Mouse (Mus musculus) embryonic fibroblast, embryonic 13.5 days (primary cell): ENCODE measurements around the gene Anp32a. TPM values are rescaled to one million over a fixed set of nuclear protein-coding genes. Genes with fewer than 3 reads are reported as not detected.

ENCODE experiments used
- H3K27ac ChIP-seq: 2 replicates; pipeline ENCODE4 v1.5.1; 2012; ENCODE audit warnings: low read length, control low read depth, inconsistent platforms; ENCODE audit not compliant: insufficient read depth
- H3K4me1 ChIP-seq: 2 replicates; pipeline ENCODE4 v1.6.1; 2011; ENCODE audit warnings: low read length; ENCODE audit not compliant: control insufficient read depth, insufficient read depth
- H3K4me3 ChIP-seq: 2 replicates; pipeline ENCODE4 v1.5.1; 2011; ENCODE audit warnings: mild to moderate bottlenecking, control low read depth, low read length; ENCODE audit not compliant: insufficient read depth
- CTCF ChIP-seq: IDR thresholded peaks from 2 replicates; pipeline ENCODE4 v1.5.1; 2011; ENCODE audit warnings: mild to moderate bottlenecking, control low read depth, low read length, moderate library complexity, borderline replicate concordance; ENCODE audit not compliant: insufficient read depth
- POLR2A ChIP-seq: IDR thresholded peaks from 2 replicates; pipeline ENCODE4 v1.6.1; 2011; ENCODE audit warnings: low read depth, mild to moderate bottlenecking, control low read depth, low read length, moderate library complexity
- polyA plus RNA-seq: library from polyadenylated mRNA; stranded (reverse); fragments of >200 nt; gene quantifications from 2 replicates; pipeline ENCODE4 v1.2.4, GENCODE M21; 2011; ENCODE audit warnings: low read depth; ENCODE audit not compliant: missing spikeins, insufficient read length

Anp32a gene
- polyA plus RNA-seq, 1 experiment: 487 TPM

GRCm38 (mm10) chr9:62355763-62356162 is 14.7 kb downstream of the Anp32a start:
- 0 out of 2 replicates have a peak, but pooled peaks cover 7% of the 10 kb centered on the region for H3K4me1 ChIP-seq
- TF ChIP-seq POLR2A (no peak), CTCF (no peak)
- H3K27ac ChIP-seq: no peak overlapping the region
- H3K4me3 ChIP-seq: no peak overlapping the region

- Histone ChIP-seq H3K27ac (no peak overlapping the region), H3K4me1 (0 out of 2 replicates have a peak, but pooled peaks cover 7% of the 10 kb centered on the region), H3K4me3 (no peak overlapping the region)
- TF ChIP-seq POLR2A: no peak
These were observed 16.5 kb downstream of the Anp32a start for GRCm38 (mm10) chr9:62357593-62357992.

- TF ChIP-seq CTCF (no peak), POLR2A (no peak)
- H3K4me3 ChIP-seq: no peak overlapping the region
- no peak overlapping the region for H3K27ac ChIP-seq
- H3K4me1 ChIP-seq: peaks cover 7% of the 10 kb centered on the region; the same call in 1 of the 2 replicates
These were observed 17.8 kb downstream of the Anp32a start for GRCm38 (mm10) chr9:62358851-62359250.

GRCm38 (mm10) chr9:62360889-62361288 is 19.8 kb downstream of the Anp32a start:
- Histone ChIP-seq H3K4me1 (peaks cover 10% of the 10 kb centered on the region), H3K27ac (no peak overlapping the region), H3K4me3 (no peak overlapping the region)
- no peak for TF ChIP-seq POLR2A

GRCm38 (mm10) chr9:62362835-62363385 is 21.8 kb downstream of the Anp32a start:
- no peak for TF ChIP-seq CTCF
- no peak for TF ChIP-seq POLR2A
- Histone ChIP-seq H3K4me1 (peaks cover 14% of the 10 kb centered on the region), H3K27ac (0 out of 2 replicates have a peak overlapping the region, but pooled peaks have one; percentile 2), H3K4me3 (no peak overlapping the region)

- TF ChIP-seq CTCF: no peak
- 0 out of 2 replicates have a peak, but pooled peaks have one; percentile 41 for TF ChIP-seq POLR2A
- H3K4me1 ChIP-seq: peaks cover 14% of the 10 kb centered on the region
- H3K27ac ChIP-seq: peak overlapping the region; percentile 32; the same call in 1 of the 2 replicates
- peak overlapping the region; percentile 6; the same call in 1 of the 2 replicates for H3K4me3 ChIP-seq
These were observed 22.5 kb downstream of the Anp32a start for GRCm38 (mm10) chr9:62363619-62364018.

GRCm38 (mm10) chr9:62364216-62364615 is 23.1 kb downstream of the Anp32a start:
- H3K4me1 ChIP-seq: peaks cover 15% of the 10 kb centered on the region

GRCm38 (mm10) chr9:62364831-62365230 is 23.7 kb downstream of the Anp32a start:
- TF ChIP-seq CTCF (no peak), POLR2A (no peak)
- Histone ChIP-seq H3K27ac (peak overlapping the region; percentile 55), H3K4me1 (peaks cover 16% of the 10 kb centered on the region), H3K4me3 (no peak overlapping the region)

More at GRCm38 (mm10) chr9:62364216-62364615, 23.1 kb downstream of the Anp32a start:
- Histone ChIP-seq H3K27ac (0 out of 2 replicates have a peak overlapping the region, but pooled peaks have one; percentile 32), H3K4me3 (no peak overlapping the region)
- no peak for TF ChIP-seq CTCF

GRCm38 (mm10) chr9:62365326-62366080 is 24.4 kb downstream of the Anp32a start:
- TF ChIP-seq CTCF: no peak
- no peak for TF ChIP-seq POLR2A
- Histone ChIP-seq H3K4me3 (no peak overlapping the region), H3K4me1 (peaks cover 16% of the 10 kb centered on the region), H3K27ac (no peak overlapping the region)
